Mouse (Mus musculus): Measurements from ENCODE around the gene Slc35d1. TPM values are rescaled to one million over a fixed set of nuclear protein-coding genes. Genes with fewer than 3 reads are reported as not detected.

The Slc35d1 gene
- total and polyA plus RNA-seq, 2 experiments from 2014 or later = 2.7 to 4.7 TPM

GRCm38 (mm10) chr4:103219011-103219410 lies 4.0 kb upstream of the Slc35d1 start:
- WGBS = 52% methylated on average over 5 of the region's 5 CpGs
- Histone ChIP-seq H3K9ac (replicated peaks; ENCODE audit: low read length, poor library complexity, severe bottlenecking) (no peak overlapping the region), H3K4me2 (ENCODE audit: low read depth, low read length, poor library complexity, severe bottlenecking) (no peak overlapping the region), H3K4me1 (ENCODE audit: insufficient read depth, low read length) (peaks cover 3% of the 10 kb centered on the region; the same call in 1 of the 2 replicates), H3K4me3 (ENCODE audit: low read depth, low read length) (no peak overlapping the region), H3K27ac (ENCODE audit: low read depth, low read length) (no peak overlapping the region), H3K27me3 (ENCODE audit: insufficient read depth, low read length) (no peaks in the 10 kb centered on the region), H3K36me3 (ENCODE audit: insufficient read depth, low read length) (no peaks in the 10 kb centered on the region), H3K9me3 (ENCODE audit: low read length) (no peaks in the 10 kb centered on the region)
- no peak for ATAC-seq (ENCODE audit: low FRiP score)
- no peak for DNase-seq (ENCODE audit: low spot score)
- no peak for TF ChIP-seq CTCF (IDR thresholded peaks at IDR 0.05)

GRCm38 (mm10) chr4:103216046-103216445 lies 1.1 kb upstream of the Slc35d1 start:
- Histone ChIP-seq H3K36me3 (ENCODE audit: insufficient read depth, low read length) (no peaks in the 10 kb centered on the region), H3K4me1 (ENCODE audit: insufficient read depth, low read length) (peaks cover 3% of the 10 kb centered on the region; the same call in 1 of the 2 replicates), H3K4me2 (ENCODE audit: low read depth, low read length, poor library complexity, severe bottlenecking) (no peak overlapping the region), H3K9me3 (ENCODE audit: low read length) (no peaks in the 10 kb centered on the region), H3K9ac (replicated peaks; ENCODE audit: low read length, poor library complexity, severe bottlenecking) (no peak overlapping the region), H3K27ac (ENCODE audit: low read depth, low read length) (no peak overlapping the region), H3K4me3 (ENCODE audit: low read depth, low read length) (no peak overlapping the region), H3K27me3 (ENCODE audit: insufficient read depth, low read length) (no peaks in the 10 kb centered on the region)
- ATAC-seq (ENCODE audit: low FRiP score) (no peak), DNase-seq (ENCODE audit: low spot score) (no peak)
- 88% methylated on average over 6 of the region's 6 CpGs for WGBS
- TF ChIP-seq CTCF (IDR thresholded peaks at IDR 0.05) = no peak

- under 1% methylated on average over 44 of the region's 48 CpGs for WGBS
- Histone ChIP-seq H3K4me3 (ENCODE audit: low read depth, low read length) (peak overlapping the region; percentile 86), H3K4me1 (ENCODE audit: insufficient read depth, low read length) (peaks cover 3% of the 10 kb centered on the region; the same call in 1 of the 2 replicates), H3K4me2 (ENCODE audit: low read depth, low read length, poor library complexity, severe bottlenecking) (peak overlapping the region; percentile 73), H3K27ac (ENCODE audit: low read depth, low read length) (peak overlapping the region; percentile 99), H3K36me3 (ENCODE audit: insufficient read depth, low read length) (peaks cover 4% of the 10 kb centered on the region; the same call in 1 of the 2 replicates), H3K27me3 (ENCODE audit: insufficient read depth, low read length) (no peaks in the 10 kb centered on the region), H3K9ac (replicated peaks; ENCODE audit: low read length, poor library complexity, severe bottlenecking) (peak overlapping the region; percentile 99), H3K9me3 (ENCODE audit: low read length) (no peaks in the 10 kb centered on the region)
- ATAC-seq (ENCODE audit: low FRiP score) (peak; percentile 78), DNase-seq (ENCODE audit: low spot score) (peak; percentile 72)
- no peak for TF ChIP-seq CTCF (IDR thresholded peaks at IDR 0.05)
These were observed 453 bp downstream of the Slc35d1 start for GRCm38 (mm10) chr4:103214498-103214924.

- Histone ChIP-seq H3K36me3 (ENCODE audit: insufficient read depth, low read length) (peaks cover 9% of the 10 kb centered on the region; the same call in 1 of the 2 replicates), H3K27ac (ENCODE audit: low read depth, low read length) (peak overlapping the region; percentile 99), H3K9me3 (ENCODE audit: low read length) (no peaks in the 10 kb centered on the region), H3K9ac (replicated peaks; ENCODE audit: low read length, poor library complexity, severe bottlenecking) (peak overlapping the region; percentile 99), H3K4me1 (ENCODE audit: insufficient read depth, low read length) (peaks cover 3% of the 10 kb centered on the region; the same call in 1 of the 2 replicates), H3K4me3 (ENCODE audit: low read depth, low read length) (peak overlapping the region; percentile 86), H3K4me2 (ENCODE audit: low read depth, low read length, poor library complexity, severe bottlenecking) (peak overlapping the region; percentile 73), H3K27me3 (ENCODE audit: insufficient read depth, low read length) (no peaks in the 10 kb centered on the region)
- 2% methylated on average over 30 of the region's 30 CpGs for WGBS
- ATAC-seq (ENCODE audit: low FRiP score) (no peak), DNase-seq (ENCODE audit: low spot score) (peak; percentile 32)
- no peak for TF ChIP-seq CTCF (IDR thresholded peaks at IDR 0.05)
These were observed 986 bp downstream of the Slc35d1 start for GRCm38 (mm10) chr4:103213859-103214497.

GRCm38 (mm10) chr4:103208553-103208952 lies 6.4 kb downstream of the Slc35d1 start:
- ATAC-seq (ENCODE audit: low FRiP score) (no peak), DNase-seq (ENCODE audit: low spot score) (no peak)
- H3K4me3 ChIP-seq (ENCODE audit: low read depth, low read length) = no peak overlapping the region
- H3K9ac ChIP-seq (replicated peaks; ENCODE audit: low read length, poor library complexity, severe bottlenecking) = no peak overlapping the region
- H3K4me2 ChIP-seq (ENCODE audit: low read depth, low read length, poor library complexity, severe bottlenecking) = no peak overlapping the region
- no peaks in the 10 kb centered on the region for H3K4me1 ChIP-seq (ENCODE audit: insufficient read depth, low read length)
- H3K27ac ChIP-seq (ENCODE audit: low read depth, low read length) = no peak overlapping the region
- TF ChIP-seq CTCF (IDR thresholded peaks at IDR 0.05) = no peak
- 98% methylated on average over 1 of the region's 1 CpGs for WGBS
- no peaks in the 10 kb centered on the region for H3K27me3 ChIP-seq (ENCODE audit: insufficient read depth, low read length)
- peaks cover 22% of the 10 kb centered on the region; the same call in 1 of the 2 replicates for H3K36me3 ChIP-seq (ENCODE audit: insufficient read depth, low read length)
- H3K9me3 ChIP-seq (ENCODE audit: low read length) = no peaks in the 10 kb centered on the region

- no peak for ATAC-seq (ENCODE audit: low FRiP score)
- 80% methylated on average over 2 of the region's 2 CpGs for WGBS
- no peak for TF ChIP-seq CTCF (IDR thresholded peaks at IDR 0.05)
- peaks cover 13% of the 10 kb centered on the region; the same call in 1 of the 2 replicates for H3K36me3 ChIP-seq (ENCODE audit: insufficient read depth, low read length)
- no peak overlapping the region for H3K4me3 ChIP-seq (ENCODE audit: low read depth, low read length)
- no peak overlapping the region for H3K9ac ChIP-seq (replicated peaks; ENCODE audit: low read length, poor library complexity, severe bottlenecking)
- H3K4me2 ChIP-seq (ENCODE audit: low read depth, low read length, poor library complexity, severe bottlenecking) = no peak overlapping the region
- no peaks in the 10 kb centered on the region for H3K27me3 ChIP-seq (ENCODE audit: insufficient read depth, low read length)
- H3K9me3 ChIP-seq (ENCODE audit: low read length) = no peaks in the 10 kb centered on the region
- DNase-seq (ENCODE audit: low spot score) = peak; percentile 20
- no peak overlapping the region for H3K27ac ChIP-seq (ENCODE audit: low read depth, low read length)
- H3K4me1 ChIP-seq (ENCODE audit: insufficient read depth, low read length) = no peaks in the 10 kb centered on the region
These were observed 11.3 kb downstream of the Slc35d1 start for GRCm38 (mm10) chr4:103203646-103204045.

Measured in midbrain, postnatal 0 days (tissue).